Mouse (Mus musculus): ENCODE results near the gene Gad2. TPM values are rescaled to one million over a fixed set of nuclear protein-coding genes. Genes with fewer than 3 reads are reported as not detected.
A peak's percentile ranks its signal among the peaks of the same experiment; 100 is the strongest.

The Gad2 gene
- polyA plus RNA-seq, 1 experiment from 2014 or later: 13.6 TPM

GRCm38 (mm10) chr2:22623111-22624070 is 1.4 kb downstream of the Gad2 start:
- Histone ChIP-seq H3K36me3 (no peaks in the 10 kb centered on the region), H3K27me3 (ENCODE audit: insufficient read depth, poor library complexity, severe bottlenecking) (peaks cover 100% of the 10 kb centered on the region), H3K4me1 (replicated peaks) (peaks cover 42% of the 10 kb centered on the region), H3K27ac (peak overlapping the region; percentile 64), H3K9me3 (no peaks in the 10 kb centered on the region), H3K4me3 (peak overlapping the region; percentile 54)
- peak; percentile 51 for DNase-seq (ENCODE audit: low spot score)
- WGBS: under 1% methylated on average over 60 of the region's 60 CpGs

- Histone ChIP-seq H3K9me3 (no peaks in the 10 kb centered on the region), H3K27ac (no peak overlapping the region), H3K4me3 (peak overlapping the region; percentile 54; the same call in 1 of the 2 replicates), H3K27me3 (ENCODE audit: insufficient read depth, poor library complexity, severe bottlenecking) (peaks cover 94% of the 10 kb centered on the region), H3K4me1 (replicated peaks) (peaks cover 41% of the 10 kb centered on the region), H3K36me3 (no peaks in the 10 kb centered on the region)
- peak; percentile 24 for DNase-seq (ENCODE audit: low spot score)
- 3% methylated on average over 27 of the region's 27 CpGs for WGBS
Measured at GRCm38 (mm10) chr2:22624188-22624975, 2.4 kb downstream of the Gad2 start.

- Histone ChIP-seq H3K4me3 (no peak overlapping the region), H3K4me1 (replicated peaks) (peaks cover 33% of the 10 kb centered on the region), H3K36me3 (no peaks in the 10 kb centered on the region), H3K27ac (no peak overlapping the region), H3K27me3 (ENCODE audit: insufficient read depth, poor library complexity, severe bottlenecking) (peaks cover 85% of the 10 kb centered on the region), H3K9me3 (no peaks in the 10 kb centered on the region)
- no peak for DNase-seq (ENCODE audit: low spot score)
- 8% methylated on average over 16 of the region's 16 CpGs for WGBS
Measured at GRCm38 (mm10) chr2:22625096-22625960, 3.3 kb downstream of the Gad2 start.

- peaks cover 66% of the 10 kb centered on the region for H3K27me3 ChIP-seq (ENCODE audit: insufficient read depth, poor library complexity, severe bottlenecking)
- no peak overlapping the region for H3K27ac ChIP-seq
- H3K36me3 ChIP-seq: no peaks in the 10 kb centered on the region
- H3K4me1 ChIP-seq (replicated peaks): peaks cover 19% of the 10 kb centered on the region
- H3K4me3 ChIP-seq: no peak overlapping the region
- no peaks in the 10 kb centered on the region for H3K9me3 ChIP-seq
- DNase-seq (ENCODE audit: low spot score): no peak
- 29% methylated on average over 3 of the region's 3 CpGs for WGBS
Measured at GRCm38 (mm10) chr2:22627147-22627666, 5.2 kb downstream of the Gad2 start.

GRCm38 (mm10) chr2:22627819-22628432 is 5.9 kb downstream of the Gad2 start:
- H3K4me3 ChIP-seq: no peak overlapping the region
- 20% methylated on average over 5 of the region's 5 CpGs for WGBS
- H3K27ac ChIP-seq: no peak overlapping the region
- H3K36me3 ChIP-seq: no peaks in the 10 kb centered on the region
- H3K4me1 ChIP-seq (replicated peaks): peaks cover 12% of the 10 kb centered on the region
- no peak for DNase-seq (ENCODE audit: low spot score)
- peaks cover 59% of the 10 kb centered on the region for H3K27me3 ChIP-seq (ENCODE audit: insufficient read depth, poor library complexity, severe bottlenecking)
- no peaks in the 10 kb centered on the region for H3K9me3 ChIP-seq

DNA sequence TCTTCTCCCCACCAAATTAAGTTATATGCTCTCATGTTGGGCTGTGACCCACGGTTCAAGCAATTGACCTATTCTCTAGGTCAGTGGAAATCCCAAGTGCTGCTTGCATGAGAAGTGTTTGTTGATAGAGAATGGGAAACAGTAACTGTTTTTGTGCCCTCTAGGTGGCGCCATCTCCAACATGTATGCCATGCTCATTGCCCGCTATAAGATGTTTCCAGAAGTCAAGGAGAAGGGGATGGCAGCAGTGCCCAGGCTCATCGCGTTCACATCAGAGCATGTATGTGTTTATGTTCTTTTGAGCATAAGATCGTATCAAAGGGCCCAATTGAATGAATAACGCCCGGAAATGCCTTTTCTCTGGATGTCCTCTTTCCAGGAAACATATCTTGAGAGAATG is 12.8 kb downstream of the Gad2 start:
- Histone ChIP-seq H3K27me3 (ENCODE audit: insufficient read depth, poor library complexity, severe bottlenecking) (no peaks in the 10 kb centered on the region), H3K9me3 (no peaks in the 10 kb centered on the region), H3K27ac (no peak overlapping the region), H3K36me3 (no peaks in the 10 kb centered on the region), H3K4me3 (no peak overlapping the region), H3K4me1 (replicated peaks) (no peaks in the 10 kb centered on the region)
- 45% methylated on average over 8 of the region's 8 CpGs for WGBS
- DNase-seq (ENCODE audit: low spot score): peak; percentile 19

DNA sequence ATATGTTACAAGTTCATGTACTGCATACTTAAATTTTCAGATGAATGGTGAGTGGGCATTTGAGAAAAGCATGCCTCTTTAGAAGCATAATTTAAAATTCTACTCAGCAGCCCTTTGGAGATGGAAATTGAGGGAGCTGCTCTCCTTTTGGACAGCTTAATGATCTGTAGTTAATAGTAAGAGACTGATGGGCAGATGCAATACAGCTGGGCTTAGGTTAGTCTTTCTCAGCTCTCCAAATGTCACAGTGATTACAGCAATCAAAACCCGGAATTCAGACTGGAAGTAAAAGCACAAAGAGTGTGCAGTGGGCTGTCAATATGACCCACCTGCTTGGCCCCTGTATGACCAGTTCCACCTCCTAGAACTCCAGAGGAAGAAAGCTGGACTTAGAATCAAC is 24.1 kb downstream of the Gad2 start:
- H3K27me3 ChIP-seq (ENCODE audit: insufficient read depth, poor library complexity, severe bottlenecking): no peaks in the 10 kb centered on the region
- no peak for DNase-seq (ENCODE audit: low spot score)
- no peaks in the 10 kb centered on the region for H3K36me3 ChIP-seq
- 70% methylated on average over 1 of the region's 1 CpGs for WGBS
- H3K27ac ChIP-seq: no peak overlapping the region
- H3K4me1 ChIP-seq (replicated peaks): no peaks in the 10 kb centered on the region
- no peaks in the 10 kb centered on the region for H3K9me3 ChIP-seq
- no peak overlapping the region for H3K4me3 ChIP-seq

DNA sequence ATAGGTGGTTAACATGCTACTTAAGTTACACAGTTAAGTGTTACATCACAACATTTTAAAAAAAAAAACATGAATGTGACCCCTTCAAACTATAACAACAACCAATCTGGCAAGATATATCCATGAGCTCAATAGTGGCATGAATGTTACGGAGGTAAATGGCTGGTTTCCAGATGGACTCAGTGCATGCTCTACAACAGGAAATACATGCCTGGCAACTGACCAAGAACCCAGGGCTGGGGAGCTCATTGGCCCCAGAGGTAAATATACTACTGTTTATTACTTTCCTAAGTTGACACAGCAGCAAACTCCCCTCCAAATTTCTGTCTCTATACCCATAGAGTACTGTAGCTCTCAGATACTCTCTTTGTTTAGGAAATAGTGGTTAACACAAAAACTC is 26.4 kb downstream of the Gad2 start:
- H3K9me3 ChIP-seq: no peaks in the 10 kb centered on the region
- 87% methylated on average over 1 of the region's 1 CpGs for WGBS
- no peaks in the 10 kb centered on the region for H3K4me1 ChIP-seq (replicated peaks)
- no peak for DNase-seq (ENCODE audit: low spot score)
- no peaks in the 10 kb centered on the region for H3K27me3 ChIP-seq (ENCODE audit: insufficient read depth, poor library complexity, severe bottlenecking)
- H3K27ac ChIP-seq: no peak overlapping the region
- H3K4me3 ChIP-seq: no peak overlapping the region
- H3K36me3 ChIP-seq: no peaks in the 10 kb centered on the region

DNA sequence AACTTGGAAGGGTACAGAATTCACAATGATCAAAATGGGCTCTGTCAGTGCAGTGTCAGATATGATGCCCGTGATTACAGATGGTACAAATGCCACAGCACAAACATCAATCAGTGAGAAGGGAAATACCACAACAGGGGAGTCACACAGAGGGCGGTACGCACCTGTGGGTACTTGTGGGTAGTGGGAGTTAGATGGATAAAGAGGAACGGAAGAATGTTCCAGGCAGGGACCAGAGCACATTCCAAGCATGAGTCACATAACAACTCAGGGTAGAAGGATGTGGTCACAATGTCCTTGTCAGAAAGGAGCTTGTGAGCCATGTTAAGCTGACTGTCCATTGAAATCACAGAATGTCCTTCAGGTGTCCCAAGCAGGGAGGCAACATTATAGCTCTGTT is 29.8 kb downstream of the Gad2 start:
- no peak for DNase-seq (ENCODE audit: low spot score)
- 87% methylated on average over 4 of the region's 4 CpGs for WGBS
- Histone ChIP-seq H3K4me3 (no peak overlapping the region), H3K27ac (no peak overlapping the region), H3K4me1 (replicated peaks) (no peaks in the 10 kb centered on the region), H3K9me3 (no peaks in the 10 kb centered on the region), H3K36me3 (no peaks in the 10 kb centered on the region), H3K27me3 (ENCODE audit: insufficient read depth, poor library complexity, severe bottlenecking) (no peaks in the 10 kb centered on the region)

- Histone ChIP-seq H3K4me1 (replicated peaks) (no peaks in the 10 kb centered on the region), H3K27me3 (ENCODE audit: insufficient read depth, poor library complexity, severe bottlenecking) (no peaks in the 10 kb centered on the region), H3K27ac (no peak overlapping the region), H3K9me3 (no peaks in the 10 kb centered on the region), H3K36me3 (no peaks in the 10 kb centered on the region), H3K4me3 (no peak overlapping the region)
- WGBS: 66% methylated on average over 1 of the region's 1 CpGs
- DNase-seq (ENCODE audit: low spot score): no peak
Measured at GRCm38 (mm10) chr2:22663731-22664130, 41.7 kb downstream of the Gad2 start.

- 94% methylated on average over 2 of the region's 2 CpGs for WGBS
- no peaks in the 10 kb centered on the region for H3K9me3 ChIP-seq
- no peaks in the 10 kb centered on the region for H3K36me3 ChIP-seq
- H3K27ac ChIP-seq: no peak overlapping the region
- H3K4me3 ChIP-seq: no peak overlapping the region
- DNase-seq (ENCODE audit: low spot score): no peak
- no peaks in the 10 kb centered on the region for H3K27me3 ChIP-seq (ENCODE audit: insufficient read depth, poor library complexity, severe bottlenecking)
- H3K4me1 ChIP-seq (replicated peaks): no peaks in the 10 kb centered on the region
Measured at GRCm38 (mm10) chr2:22670415-22670814, 48.4 kb downstream of the Gad2 start.

DNA sequence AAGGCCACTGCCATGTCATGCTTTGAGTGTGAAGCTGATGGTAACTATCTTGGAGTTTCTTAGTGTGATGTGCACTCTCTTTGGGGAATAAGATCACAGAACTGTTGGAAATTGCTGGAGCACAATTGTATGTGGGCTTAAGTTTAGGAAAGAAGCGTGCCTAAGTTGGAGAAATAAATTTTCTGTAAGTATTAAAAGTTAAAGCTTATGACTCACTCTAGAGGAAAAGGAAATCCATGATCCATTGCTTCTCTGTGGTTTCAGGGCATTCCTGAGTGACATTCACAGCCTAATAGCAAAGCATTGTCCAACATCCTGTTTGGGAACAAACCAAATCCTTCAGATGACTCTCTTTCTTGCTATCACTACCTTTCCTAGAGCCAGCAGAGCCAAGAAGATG is 49.3 kb downstream of the Gad2 start:
- H3K27ac ChIP-seq: no peak overlapping the region
- DNase-seq (ENCODE audit: low spot score): no peak
- whole genome bisulfite sequencing: 75% methylated on average over 1 of the region's 1 CpGs
- no peaks in the 10 kb centered on the region for H3K9me3 ChIP-seq
- H3K36me3 ChIP-seq: no peaks in the 10 kb centered on the region
- H3K4me1 ChIP-seq (replicated peaks): no peaks in the 10 kb centered on the region
- H3K27me3 ChIP-seq (ENCODE audit: insufficient read depth, poor library complexity, severe bottlenecking): no peaks in the 10 kb centered on the region
- no peak overlapping the region for H3K4me3 ChIP-seq

All from hindbrain, embryonic 10.5 days (tissue).